Mouse (Mus musculus): ENCODE measurements around the gene Rnf5. TPM values are rescaled to one million over a fixed set of nuclear protein-coding genes. Genes with fewer than 3 reads are reported as not detected.
A peak's percentile ranks its signal among the peaks of the same experiment; 100 is the strongest.

The Rnf5 gene
- polyA plus RNA-seq, 1 experiment from 2014 or later = 82.9 TPM

- no peak for DNase-seq (ENCODE audit: low spot score)
- Histone ChIP-seq H3K4me3 (ENCODE audit: low read depth, low read length) (no peak overlapping the region), H3K4me2 (replicated peaks; ENCODE audit: low read depth) (no peak overlapping the region), H3K4me1 (replicated peaks; ENCODE audit: control insufficient read depth, insufficient read depth) (no peaks in the 10 kb centered on the region), H3K36me3 (ENCODE audit: control insufficient read depth, insufficient read depth, low read length) (no peaks in the 10 kb centered on the region), H3K27ac (replicated peaks) (no peak overlapping the region), H3K27me3 (ENCODE audit: control insufficient read depth, insufficient read depth, low read length) (no peaks in the 10 kb centered on the region), H3K9me3 (ENCODE audit: control insufficient read depth, low read length) (no peaks in the 10 kb centered on the region), H3K9ac (ENCODE audit: low read length) (no peak overlapping the region)
- no peak for ATAC-seq (ENCODE audit: low FRiP score, low TSS enrichment)
- 84% methylated on average over 7 of the region's 7 CpGs for WGBS
- TF ChIP-seq CTCF (IDR thresholded peaks at IDR 0.05; ENCODE audit: low read depth) (no peak), EP300 (optimal IDR thresholded peaks at IDR 0.05) (no peak)
Measured at GRCm38 (mm10) chr17:34639461-34640255, 36.2 kb upstream of the Rnf5 start.

DNA sequence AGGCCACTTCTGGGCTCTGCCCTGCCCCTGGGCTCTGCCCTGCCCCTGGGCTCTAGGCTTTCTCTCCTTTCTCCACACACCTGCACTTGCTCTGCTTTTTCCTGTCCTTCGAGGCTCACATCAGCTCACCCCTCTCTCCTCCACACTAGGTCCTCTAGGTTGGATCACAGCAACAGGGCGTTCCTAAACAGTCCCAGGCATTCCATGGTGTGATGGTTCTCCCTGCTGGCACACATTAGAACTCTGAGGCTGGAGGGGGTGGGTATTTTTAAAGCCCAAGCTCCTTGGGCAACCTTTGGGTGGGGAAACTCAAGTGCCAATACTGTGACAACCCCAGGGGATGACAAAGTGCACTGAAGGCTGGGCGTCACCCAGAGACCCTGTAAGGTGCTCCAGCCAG lies 34.0 kb upstream of the Rnf5 start:
- no peaks in the 10 kb centered on the region for H3K4me1 ChIP-seq (replicated peaks; ENCODE audit: control insufficient read depth, insufficient read depth)
- H3K9ac ChIP-seq (ENCODE audit: low read length) = no peak overlapping the region
- WGBS = 59% methylated on average over 3 of the region's 3 CpGs
- H3K27me3 ChIP-seq (ENCODE audit: control insufficient read depth, insufficient read depth, low read length) = no peaks in the 10 kb centered on the region
- DNase-seq (ENCODE audit: low spot score) (no peak), ATAC-seq (ENCODE audit: low FRiP score, low TSS enrichment) (no peak)
- TF ChIP-seq CTCF (IDR thresholded peaks at IDR 0.05; ENCODE audit: low read depth) (no peak), EP300 (optimal IDR thresholded peaks at IDR 0.05) (no peak)
- H3K27ac ChIP-seq (replicated peaks) = no peak overlapping the region
- no peaks in the 10 kb centered on the region for H3K36me3 ChIP-seq (ENCODE audit: control insufficient read depth, insufficient read depth, low read length)
- H3K9me3 ChIP-seq (ENCODE audit: control insufficient read depth, low read length) = no peaks in the 10 kb centered on the region
- H3K4me3 ChIP-seq (ENCODE audit: low read depth, low read length) = no peak overlapping the region
- no peak overlapping the region for H3K4me2 ChIP-seq (replicated peaks; ENCODE audit: low read depth)

DNA sequence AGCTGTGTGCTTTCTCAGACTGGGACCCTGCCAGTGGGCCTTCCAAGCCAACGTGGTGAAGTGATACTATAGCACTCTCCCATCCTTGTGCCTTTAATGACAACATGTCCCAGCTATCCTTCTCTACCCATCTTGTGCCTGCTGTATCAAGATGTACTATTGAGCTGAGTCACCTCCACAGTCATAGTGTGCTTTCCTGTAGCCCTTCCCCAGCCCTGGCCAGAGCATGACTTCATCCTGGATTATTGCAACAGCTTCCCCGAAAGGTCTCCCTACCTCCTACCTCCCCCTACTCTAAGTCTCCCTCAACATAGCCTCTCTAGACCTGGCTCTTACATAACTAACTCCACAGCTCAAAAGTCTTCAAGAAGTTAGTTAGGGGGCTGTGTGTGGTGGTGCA lies 32.2 kb upstream of the Rnf5 start:
- Histone ChIP-seq H3K9me3 (ENCODE audit: control insufficient read depth, low read length) (no peaks in the 10 kb centered on the region), H3K27me3 (ENCODE audit: control insufficient read depth, insufficient read depth, low read length) (no peaks in the 10 kb centered on the region), H3K4me3 (ENCODE audit: low read depth, low read length) (no peak overlapping the region), H3K4me2 (replicated peaks; ENCODE audit: low read depth) (no peak overlapping the region), H3K4me1 (replicated peaks; ENCODE audit: control insufficient read depth, insufficient read depth) (peaks cover 6% of the 10 kb centered on the region), H3K9ac (ENCODE audit: low read length) (no peak overlapping the region), H3K36me3 (ENCODE audit: control insufficient read depth, insufficient read depth, low read length) (no peaks in the 10 kb centered on the region), H3K27ac (replicated peaks) (no peak overlapping the region)
- ATAC-seq (ENCODE audit: low FRiP score, low TSS enrichment) (no peak), DNase-seq (ENCODE audit: low spot score) (no peak)
- TF ChIP-seq CTCF (IDR thresholded peaks at IDR 0.05; ENCODE audit: low read depth) = no peak
- TF ChIP-seq EP300 (optimal IDR thresholded peaks at IDR 0.05) = no peak
- 56% methylated on average over 2 of the region's 2 CpGs for whole genome bisulfite sequencing

DNA sequence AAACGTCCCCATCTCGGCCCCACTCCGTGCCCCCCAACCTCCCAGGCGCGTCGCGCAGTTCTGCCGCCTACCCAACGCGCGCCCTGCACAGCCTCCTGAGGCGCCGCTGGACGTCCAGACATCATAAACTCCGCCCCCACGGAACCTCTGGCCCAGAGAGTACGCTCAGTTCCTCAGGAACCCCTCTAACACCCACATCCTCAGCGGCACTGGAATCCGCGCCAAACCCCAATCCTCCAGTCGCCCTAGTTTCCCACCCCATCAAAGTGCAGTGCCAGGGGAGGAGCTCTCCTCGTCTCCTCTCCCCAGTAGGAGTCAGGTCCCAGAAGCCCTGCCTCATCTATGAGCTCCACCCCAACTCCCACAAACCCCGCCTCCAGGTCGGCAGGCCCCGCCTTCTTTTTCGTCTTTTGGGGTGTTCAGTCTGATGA lies 28.8 kb upstream of the Rnf5 start:
- ATAC-seq (ENCODE audit: low FRiP score, low TSS enrichment) (peak; percentile 78), DNase-seq (ENCODE audit: low spot score) (peak; percentile 66)
- WGBS = 2% methylated on average over 25 of the region's 26 CpGs
- Histone ChIP-seq H3K4me1 (replicated peaks; ENCODE audit: control insufficient read depth, insufficient read depth) (peaks cover 19% of the 10 kb centered on the region), H3K36me3 (ENCODE audit: control insufficient read depth, insufficient read depth, low read length) (no peaks in the 10 kb centered on the region), H3K9ac (ENCODE audit: low read length) (peak overlapping the region; percentile 55), H3K4me3 (ENCODE audit: low read depth, low read length) (peak overlapping the region; percentile 41), H3K9me3 (ENCODE audit: control insufficient read depth, low read length) (no peaks in the 10 kb centered on the region), H3K27ac (replicated peaks) (peak overlapping the region; percentile 63), H3K27me3 (ENCODE audit: control insufficient read depth, insufficient read depth, low read length) (0 out of 2 replicates have a peak, but pooled peaks cover 2% of the 10 kb centered on the region), H3K4me2 (replicated peaks; ENCODE audit: low read depth) (peak overlapping the region; percentile 69)
- TF ChIP-seq EP300 (optimal IDR thresholded peaks at IDR 0.05) (no peak), CTCF (IDR thresholded peaks at IDR 0.05; ENCODE audit: low read depth) (0 out of 2 replicates have a peak, but pooled peaks have one; percentile 16)

DNA sequence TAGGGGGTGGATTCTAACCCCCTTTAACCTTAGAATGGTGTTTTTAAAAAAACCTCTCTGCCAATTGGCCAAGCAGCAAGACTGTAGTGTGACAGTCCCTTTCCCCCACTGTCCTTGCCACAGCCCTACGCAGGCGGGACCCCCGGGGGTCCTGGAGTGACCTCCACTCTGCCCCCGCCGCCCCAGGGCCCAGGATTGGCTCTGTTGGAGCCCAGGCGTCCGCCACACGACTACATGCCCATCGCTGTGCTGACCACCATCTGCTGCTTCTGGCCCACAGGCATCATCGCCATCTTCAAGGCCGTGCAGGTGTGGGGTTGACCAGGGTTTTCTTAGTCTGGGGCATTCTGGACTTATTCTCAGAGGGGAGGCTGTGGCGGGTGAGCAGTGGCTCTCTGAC lies 28.2 kb upstream of the Rnf5 start:
- H3K4me2 ChIP-seq (replicated peaks; ENCODE audit: low read depth) = peak overlapping the region; percentile 69
- H3K27ac ChIP-seq (replicated peaks) = peak overlapping the region; percentile 63
- no peak for DNase-seq (ENCODE audit: low spot score)
- H3K27me3 ChIP-seq (ENCODE audit: control insufficient read depth, insufficient read depth, low read length) = 0 out of 2 replicates have a peak, but pooled peaks cover 2% of the 10 kb centered on the region
- H3K4me3 ChIP-seq (ENCODE audit: low read depth, low read length) = peak overlapping the region; percentile 41
- 17% methylated on average over 11 of the region's 12 CpGs for whole genome bisulfite sequencing
- H3K4me1 ChIP-seq (replicated peaks; ENCODE audit: control insufficient read depth, insufficient read depth) = peaks cover 19% of the 10 kb centered on the region
- peak overlapping the region; percentile 55 for H3K9ac ChIP-seq (ENCODE audit: low read length)
- no peak for ATAC-seq (ENCODE audit: low FRiP score, low TSS enrichment)
- no peaks in the 10 kb centered on the region for H3K36me3 ChIP-seq (ENCODE audit: control insufficient read depth, insufficient read depth, low read length)
- H3K9me3 ChIP-seq (ENCODE audit: control insufficient read depth, low read length) = no peaks in the 10 kb centered on the region
- TF ChIP-seq EP300 (optimal IDR thresholded peaks at IDR 0.05) (no peak), CTCF (IDR thresholded peaks at IDR 0.05; ENCODE audit: low read depth) (no peak)

- Histone ChIP-seq H3K9me3 (ENCODE audit: control insufficient read depth, low read length) (no peaks in the 10 kb centered on the region), H3K4me2 (replicated peaks; ENCODE audit: low read depth) (peak overlapping the region; percentile 43), H3K9ac (ENCODE audit: low read length) (peak overlapping the region; percentile 45), H3K4me3 (ENCODE audit: low read depth, low read length) (peak overlapping the region; percentile 19; the same call in 1 of the 2 replicates), H3K4me1 (replicated peaks; ENCODE audit: control insufficient read depth, insufficient read depth) (peaks cover 22% of the 10 kb centered on the region), H3K27ac (replicated peaks) (no peak overlapping the region), H3K27me3 (ENCODE audit: control insufficient read depth, insufficient read depth, low read length) (0 out of 2 replicates have a peak, but pooled peaks cover 2% of the 10 kb centered on the region), H3K36me3 (ENCODE audit: control insufficient read depth, insufficient read depth, low read length) (no peaks in the 10 kb centered on the region)
- TF ChIP-seq CTCF (IDR thresholded peaks at IDR 0.05; ENCODE audit: low read depth) = no peak
- no peak for TF ChIP-seq EP300 (optimal IDR thresholded peaks at IDR 0.05)
- no peak for DNase-seq (ENCODE audit: low spot score)
- ATAC-seq (ENCODE audit: low FRiP score, low TSS enrichment) = no peak
- WGBS = 8% methylated on average over 36 of the region's 48 CpGs
Measured at GRCm38 (mm10) chr17:34630761-34631301, 27.3 kb upstream of the Rnf5 start.

Measured in stomach, postnatal 0 days (tissue).